Mouse (Mus musculus) forebrain, embryonic 11.5 days (tissue): ENCODE measurements around the gene Slc35f3. TPM values are rescaled to one million over a fixed set of nuclear protein-coding genes. Genes with fewer than 3 reads are reported as not detected.

Source experiments
- ATAC-seq: fragments of 200-750 bp; cut with Nextera tagmentation; replicated peaks from 2 replicates; pipeline ENCODE4 v1.8.0; 2017; ENCODE audit warnings: moderate TSS enrichment; ENCODE audit not compliant: low FRiP score
- DNase-seq: peaks from one replicate; pipeline ENCODE4 v3.0.0-alpha.2; 2017; ENCODE audit warnings: low spot score
- H3K27ac ChIP-seq: fragments of 300-500 bp; sonication (generic); 2 replicates; pipeline ENCODE4 v1.5.1; 2014; ENCODE audit warnings: low read depth, low read length
- H3K27me3 ChIP-seq: fragments of 300-500 bp; sonication (generic); 2 replicates; pipeline ENCODE4 v1.6.1; 2014; ENCODE audit warnings: mild to moderate bottlenecking, low read length, mixed read lengths; ENCODE audit not compliant: control insufficient read depth, insufficient read depth
- H3K36me3 ChIP-seq: fragments of 300-500 bp; sonication (generic); 2 replicates; pipeline ENCODE4 v1.6.1; 2014; ENCODE audit warnings: mild to moderate bottlenecking, low read length, moderate library complexity, mixed read lengths; ENCODE audit not compliant: control insufficient read depth, insufficient read depth
- H3K4me1 ChIP-seq: fragments of 300-500 bp; sonication (generic); replicated peaks from 2 replicates; pipeline ENCODE4 v1.6.1; 2014; ENCODE audit warnings: low read length, mixed read lengths; ENCODE audit not compliant: control insufficient read depth, insufficient read depth
- H3K4me2 ChIP-seq: fragments of 300-500 bp; sonication (generic); 2 replicates; pipeline ENCODE4 v1.6.1; 2014; ENCODE audit warnings: low read depth, mild to moderate bottlenecking, low read length, moderate library complexity, mixed read lengths; ENCODE audit not compliant: severe bottlenecking
- H3K4me3 ChIP-seq: fragments of 300-500 bp; sonication (generic); 2 replicates; pipeline ENCODE4 v1.5.1; 2014; ENCODE audit warnings: low read depth, low read length
- H3K9ac ChIP-seq: fragments of 300-500 bp; sonication (generic); 2 replicates; pipeline ENCODE4 v1.6.1; 2014; ENCODE audit warnings: low read length
- H3K9me3 ChIP-seq: fragments of 300-500 bp; sonication (generic); 2 replicates; pipeline ENCODE4 v1.6.1; 2016; ENCODE audit warnings: low read length, mixed read lengths; ENCODE audit not compliant: control insufficient read depth
- WGBS: fragments of 180-500 bp; shearing (Covaris S2); extraction: QIAGEN DNeasy Blood & Tissue Kit; methylation state at CpG from one replicate; pipeline ENCODE4 v1.1.7; 2014; 5-methylcytosine and 5-hydroxymethylcytosine counted together
- polyA plus RNA-seq: library from polyadenylated mRNA; unstranded; fragments of >200 nt; fragmentation: Nextera tagmentation; extraction: Ambion mirVana; gene quantifications from 2 replicates; pipeline ENCODE4 v1.2.1, GENCODE M21; 2014

Gene Slc35f3
- polyA plus RNA-seq, 1 experiment from 2014 or later = not detected

DNA sequence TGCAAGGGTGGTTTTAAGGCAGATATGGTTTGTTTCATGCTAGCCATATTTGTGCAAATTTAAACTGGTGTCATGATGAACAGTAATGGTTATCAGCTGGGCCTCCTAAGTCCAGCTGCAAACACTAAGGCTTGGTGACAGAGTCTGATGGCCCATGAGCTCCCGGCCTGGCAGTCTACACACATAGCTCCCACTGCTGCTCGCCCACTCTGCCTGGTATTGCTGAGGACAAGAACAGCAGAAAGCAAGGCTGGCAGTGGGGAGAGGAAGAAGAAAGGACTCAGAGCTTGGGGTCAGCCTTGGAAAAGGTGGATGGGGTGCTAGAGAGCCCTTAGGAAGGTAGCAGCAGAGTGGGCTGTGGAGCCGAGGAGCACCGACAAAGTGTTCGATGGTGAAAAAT, 131.3 kb downstream of the Slc35f3 start:
- no peaks in the 10 kb centered on the region for H3K4me1 ChIP-seq
- no peak overlapping the region for H3K4me2 ChIP-seq
- DNase-seq (no peak), ATAC-seq (no peak)
- 96% methylated on average over 5 of the region's 5 CpGs for WGBS
- H3K36me3 ChIP-seq = no peaks in the 10 kb centered on the region; the same call in 1 of the 2 replicates
- no peaks in the 10 kb centered on the region for H3K27me3 ChIP-seq
- H3K9me3 ChIP-seq = no peaks in the 10 kb centered on the region
- H3K9ac ChIP-seq = no peak overlapping the region
- no peak overlapping the region for H3K27ac ChIP-seq
- no peak overlapping the region for H3K4me3 ChIP-seq

DNA sequence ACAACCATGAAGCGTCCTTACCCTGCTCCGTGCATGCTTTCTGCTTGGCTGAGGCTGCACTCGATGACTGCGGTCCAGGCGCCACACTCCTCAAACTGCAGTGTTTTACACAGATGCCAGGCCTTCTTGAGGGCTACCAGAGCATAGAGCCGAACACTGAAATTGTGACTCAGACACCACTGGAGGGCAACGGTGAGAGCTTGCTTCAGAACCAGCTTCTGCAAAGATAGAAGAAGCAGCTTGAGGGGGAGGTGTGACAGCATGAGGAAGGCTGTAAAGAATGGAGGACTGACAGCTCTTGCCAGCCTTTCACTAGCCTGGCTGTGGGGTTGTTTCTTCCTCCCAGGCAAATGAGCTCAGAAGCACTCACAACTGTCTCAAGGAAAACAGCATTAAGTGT, 135.5 kb downstream of the Slc35f3 start:
- ATAC-seq (no peak), DNase-seq (no peak)
- H3K4me2 ChIP-seq = no peak overlapping the region
- 85% methylated on average over 7 of the region's 7 CpGs for WGBS
- no peaks in the 10 kb centered on the region for H3K4me1 ChIP-seq
- H3K9me3 ChIP-seq = no peaks in the 10 kb centered on the region
- no peak overlapping the region for H3K27ac ChIP-seq
- H3K9ac ChIP-seq = no peak overlapping the region
- H3K27me3 ChIP-seq = no peaks in the 10 kb centered on the region
- H3K4me3 ChIP-seq = no peak overlapping the region
- no peaks in the 10 kb centered on the region; the same call in 1 of the 2 replicates for H3K36me3 ChIP-seq

DNA sequence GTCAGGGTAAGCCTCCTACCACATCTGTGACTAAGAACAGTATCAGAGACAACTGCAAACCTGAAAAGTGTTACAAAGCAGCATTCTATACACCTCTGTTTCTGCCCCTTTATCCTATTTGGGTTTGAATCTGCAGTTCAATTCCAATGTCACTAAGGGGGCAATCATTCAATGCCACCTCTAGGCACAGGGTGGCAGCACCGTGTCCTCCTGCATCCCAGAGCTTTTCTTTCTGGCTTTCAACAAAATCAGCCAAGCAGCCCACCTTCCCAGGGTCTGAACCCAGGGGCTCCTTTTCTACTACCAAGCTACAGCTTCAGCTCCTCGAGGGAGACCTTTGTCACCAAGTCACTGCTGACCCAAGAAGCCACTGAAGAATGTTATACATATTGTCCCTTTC, 140.6 kb downstream of the Slc35f3 start:
- no peaks in the 10 kb centered on the region for H3K27me3 ChIP-seq
- no peaks in the 10 kb centered on the region; the same call in 1 of the 2 replicates for H3K36me3 ChIP-seq
- WGBS = 65% methylated on average over 2 of the region's 2 CpGs
- H3K9me3 ChIP-seq = no peaks in the 10 kb centered on the region
- no peak for DNase-seq
- H3K4me2 ChIP-seq = no peak overlapping the region
- no peak for ATAC-seq
- H3K4me1 ChIP-seq = no peaks in the 10 kb centered on the region
- H3K4me3 ChIP-seq = no peak overlapping the region
- H3K9ac ChIP-seq = no peak overlapping the region
- H3K27ac ChIP-seq = no peak overlapping the region

Other genes with a start within 250 kb of the Slc35f3 start
- gene Coa6, start 124.0 kb downstream of the Slc35f3 start, polyA plus RNA-seq = 44.1 and 44.2 TPM in 2 replicates
- 3.1 and 3.7 TPM in 2 replicates for gene Tarbp1, start 176.5 kb downstream of the Slc35f3 start, polyA plus RNA-seq